Mouse (Mus musculus): Measurements from ENCODE around the gene Ndufv3. TPM values are rescaled to one million over a fixed set of nuclear protein-coding genes. Genes with fewer than 3 reads are reported as not detected.

Ndufv3 gene
- total RNA-seq (2014; fragmentation: Nextera tagmentation), result 195 and 260 TPM in 2 replicates
- 207 and 212 TPM in 2 replicates for total RNA-seq (2017)

DNA sequence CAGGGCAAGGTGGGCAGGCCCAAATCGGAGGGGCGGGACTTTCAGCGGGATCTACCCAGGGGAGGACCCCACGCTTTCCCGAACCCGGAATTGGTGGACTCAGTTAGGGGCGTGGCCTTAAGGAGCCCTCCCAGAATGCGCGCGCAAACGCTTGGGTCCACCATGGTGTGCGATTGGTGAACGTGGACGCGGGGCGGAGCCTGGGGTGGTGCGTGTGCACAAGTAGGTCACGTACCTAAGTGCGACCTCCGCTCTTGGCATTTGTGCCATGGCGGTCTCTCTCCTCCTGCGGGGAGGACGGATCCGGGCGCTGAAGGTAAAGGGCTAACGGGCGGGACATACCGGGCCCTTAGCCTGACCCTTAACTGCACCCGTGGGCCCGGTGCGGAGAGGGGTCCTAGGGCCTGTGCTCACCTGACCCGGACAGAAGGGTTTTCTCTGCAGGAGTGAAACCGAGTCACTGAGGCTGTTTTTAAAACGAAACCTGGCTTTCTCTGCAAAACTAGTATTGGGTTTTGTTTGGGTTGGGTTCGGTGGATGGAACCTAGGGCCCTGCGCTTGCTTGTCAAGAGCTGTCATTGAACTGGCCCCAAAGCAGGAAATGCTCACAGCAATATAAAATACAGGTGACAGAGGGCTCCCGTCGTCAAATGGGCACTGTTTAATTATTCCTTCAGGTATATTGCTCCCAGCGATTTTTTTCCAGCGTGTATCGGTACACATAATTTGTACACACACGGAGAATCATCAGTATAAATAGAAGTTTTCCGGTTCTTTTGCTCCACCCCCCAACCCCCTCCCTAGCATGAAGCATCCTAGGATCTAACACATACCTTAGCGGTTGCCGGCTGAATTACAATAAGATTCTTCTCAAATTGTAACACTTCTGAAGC, at the start of gene Ndufv3, which contains the start of gene Wdr4:
Gene Ndufv3 (plus strand): TSS at position 170 of the 893 bp plus-strand sequence.
Gene Wdr4 (minus strand): TSS at position 35 of the 893 bp plus-strand sequence.
- ATAC-seq (replicated peaks; ENCODE audit: poor library complexity, severe bottlenecking), result peak; percentile 98

DNA sequence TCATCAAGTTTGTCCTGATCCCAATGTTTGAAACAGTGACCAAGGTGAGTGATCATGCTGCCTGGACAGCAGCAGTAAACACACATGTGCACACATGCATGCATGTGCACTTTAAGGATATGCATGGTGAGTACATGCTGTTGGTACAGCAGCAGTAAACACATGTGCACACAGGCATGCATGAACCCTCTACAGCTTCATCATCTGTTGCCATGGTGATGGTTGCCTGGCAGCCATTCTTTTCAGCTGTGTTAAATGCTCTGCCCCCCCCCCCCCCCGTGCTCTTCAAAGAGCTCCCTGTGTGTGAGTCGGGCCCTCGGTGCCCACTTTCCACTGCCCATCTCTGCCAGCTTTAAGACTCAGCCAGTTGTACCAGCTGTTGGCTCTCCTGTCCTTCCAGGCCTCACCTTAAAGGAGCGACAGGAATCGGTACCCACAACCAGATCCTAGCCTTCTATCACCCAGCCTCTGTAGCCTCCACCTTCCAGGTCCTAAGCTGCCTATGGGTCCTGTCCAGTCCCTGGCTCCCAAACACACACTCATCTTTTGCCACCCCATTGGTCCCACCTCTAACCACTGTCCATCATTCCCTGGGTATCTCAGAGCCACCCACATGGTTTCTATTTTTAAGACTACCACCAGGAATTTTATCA, 49.0 kb upstream of the Ndufv3 start:
- no peak for ATAC-seq (replicated peaks; ENCODE audit: poor library complexity, severe bottlenecking)

DNA sequence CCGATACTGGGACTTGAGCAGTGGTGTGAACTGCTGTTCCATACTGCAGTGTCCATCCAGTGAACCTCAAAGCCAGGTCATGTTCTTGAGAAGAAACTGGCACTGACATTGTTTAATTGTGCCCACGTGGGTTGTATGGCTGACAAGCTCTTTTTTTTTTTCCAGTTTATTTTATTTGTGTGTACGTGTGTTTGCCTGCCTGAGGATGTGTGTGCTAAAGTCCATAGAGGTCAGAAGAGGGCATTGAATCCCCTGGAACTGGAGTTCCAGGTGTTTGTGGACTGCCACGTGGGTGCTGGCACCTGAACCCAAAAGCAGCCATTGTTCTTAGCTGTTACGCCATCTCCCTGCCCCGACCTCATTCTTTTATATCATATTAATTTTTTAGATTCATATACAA, 45.5 kb upstream of the Ndufv3 start:
- no peak for ATAC-seq (replicated peaks; ENCODE audit: poor library complexity, severe bottlenecking)

- no peak for ATAC-seq (replicated peaks; ENCODE audit: poor library complexity, severe bottlenecking)
Observed at GRCm38 (mm10) chr17:31478606-31479005, 41.3 kb upstream of the Ndufv3 start.

DNA sequence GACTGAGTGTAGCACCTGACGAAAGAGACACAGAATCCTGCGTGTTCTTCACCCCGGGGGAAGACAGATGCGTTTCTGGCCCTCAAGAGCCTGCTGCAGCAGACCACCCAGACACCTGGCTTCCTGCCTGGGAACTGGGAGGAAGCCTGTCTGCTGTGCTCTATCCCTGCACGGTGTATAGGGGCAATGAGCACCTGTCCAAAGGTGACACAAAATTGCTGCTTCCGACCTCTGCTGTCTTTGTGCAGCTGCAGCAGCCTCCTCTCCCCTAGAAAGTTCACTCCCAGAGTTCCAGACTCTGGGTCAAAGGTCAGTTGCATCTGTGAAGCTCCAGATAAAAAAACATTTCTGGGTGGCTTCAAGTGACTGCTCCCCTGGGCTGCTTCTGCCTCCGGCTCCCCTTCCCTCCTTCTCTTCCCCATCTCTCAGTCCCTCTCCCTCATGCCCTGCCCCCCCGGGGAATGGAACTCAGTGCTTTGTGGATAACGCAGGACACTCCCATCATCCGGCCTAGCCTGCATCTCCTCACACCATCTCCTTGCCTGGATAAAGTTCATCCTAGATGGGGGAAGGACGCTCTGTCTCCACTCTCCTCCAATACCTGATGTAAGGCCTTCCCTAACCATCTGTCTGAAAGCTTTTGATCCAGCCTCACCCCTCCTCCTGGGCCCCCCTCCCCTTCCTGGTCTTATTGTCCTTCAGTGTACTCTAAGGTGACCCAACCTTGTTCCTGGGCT, 40.6 kb upstream of the Ndufv3 start:
- ATAC-seq (replicated peaks; ENCODE audit: poor library complexity, severe bottlenecking), result no peak

GRCm38 (mm10) chr17:31486616-31487198, 33.2 kb upstream of the Ndufv3 start:
- ATAC-seq (replicated peaks; ENCODE audit: poor library complexity, severe bottlenecking), result no peak

- no peak for ATAC-seq (replicated peaks; ENCODE audit: poor library complexity, severe bottlenecking)
Observed at GRCm38 (mm10) chr17:31487433-31488060, 32.4 kb upstream of the Ndufv3 start.

DNA sequence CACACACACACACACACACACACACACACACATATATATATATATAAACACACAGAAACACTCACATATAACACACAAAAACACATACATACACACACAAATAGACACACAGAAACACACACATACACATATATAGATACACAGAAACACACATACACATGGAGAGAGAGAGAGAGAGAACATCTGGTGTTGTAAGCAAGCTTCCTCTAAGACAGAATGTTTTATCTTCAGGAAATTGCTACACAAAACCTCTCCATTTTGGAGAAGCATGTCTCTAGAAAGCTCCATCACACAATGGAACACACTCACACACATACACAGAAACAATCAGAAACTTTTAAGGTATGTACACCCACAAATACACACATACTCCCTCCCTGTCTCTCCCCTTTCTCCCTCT, 28.6 kb upstream of the Ndufv3 start:
- ATAC-seq (replicated peaks; ENCODE audit: poor library complexity, severe bottlenecking), result peak; percentile 51

DNA sequence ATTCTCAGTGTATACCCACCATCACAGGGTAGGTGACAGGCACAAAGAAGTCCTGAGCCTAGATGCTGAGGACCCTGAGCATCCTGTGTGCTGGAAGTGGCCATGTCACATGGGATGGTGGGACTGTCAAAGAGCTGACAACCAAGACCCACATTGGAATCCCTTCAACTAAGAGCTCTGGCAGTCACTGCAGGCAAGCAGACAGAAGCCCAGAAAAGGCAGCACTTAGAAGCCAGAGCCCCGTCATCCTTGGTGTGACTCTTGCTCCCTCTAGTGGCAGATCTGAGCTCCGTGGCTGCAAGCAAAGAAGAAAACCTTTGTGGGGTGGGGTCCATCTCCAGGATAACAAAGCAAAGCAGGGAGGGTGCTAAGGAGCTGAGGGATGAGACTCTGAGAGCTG, 27.5 kb upstream of the Ndufv3 start:
- ATAC-seq (replicated peaks; ENCODE audit: poor library complexity, severe bottlenecking), result peak; percentile 73

GRCm38 (mm10) chr17:31494989-31495388, 24.9 kb upstream of the Ndufv3 start:
- ATAC-seq (replicated peaks; ENCODE audit: poor library complexity, severe bottlenecking), result no peak

DNA sequence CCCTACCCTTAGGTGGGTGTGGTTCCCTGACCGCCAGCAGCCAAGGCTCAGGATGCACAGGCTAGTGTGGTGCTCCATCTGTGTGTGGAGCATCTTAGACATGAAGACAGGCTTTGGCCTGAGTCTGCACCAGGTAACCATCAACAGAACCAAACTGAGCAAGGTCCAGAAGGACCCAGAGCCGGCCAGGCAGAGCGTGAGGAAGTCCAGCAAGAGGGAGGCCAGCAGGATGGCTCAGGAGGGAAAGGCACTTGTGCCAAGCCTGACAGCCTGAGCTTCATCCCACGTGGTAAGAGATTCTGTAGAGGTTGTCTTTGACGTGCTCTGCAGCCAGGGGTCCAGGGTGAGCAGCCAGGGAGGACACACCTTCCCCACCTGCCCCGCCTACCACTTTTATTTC, 22.2 kb upstream of the Ndufv3 start:
- no peak for ATAC-seq (replicated peaks; ENCODE audit: poor library complexity, severe bottlenecking)

- no peak for ATAC-seq (replicated peaks; ENCODE audit: poor library complexity, severe bottlenecking)
Observed at GRCm38 (mm10) chr17:31499725-31500124, 20.2 kb upstream of the Ndufv3 start.

GRCm38 (mm10) chr17:31500416-31500815, 19.5 kb upstream of the Ndufv3 start:
- no peak for ATAC-seq (replicated peaks; ENCODE audit: poor library complexity, severe bottlenecking)

- ATAC-seq (replicated peaks; ENCODE audit: poor library complexity, severe bottlenecking), result no peak
Observed at GRCm38 (mm10) chr17:31500908-31501307, 19.0 kb upstream of the Ndufv3 start.

- ATAC-seq (replicated peaks; ENCODE audit: poor library complexity, severe bottlenecking), result no peak
Observed at GRCm38 (mm10) chr17:31502261-31502927, 17.5 kb upstream of the Ndufv3 start.

GRCm38 (mm10) chr17:31503337-31503736, 16.6 kb upstream of the Ndufv3 start:
- ATAC-seq (replicated peaks; ENCODE audit: poor library complexity, severe bottlenecking), result no peak

DNA sequence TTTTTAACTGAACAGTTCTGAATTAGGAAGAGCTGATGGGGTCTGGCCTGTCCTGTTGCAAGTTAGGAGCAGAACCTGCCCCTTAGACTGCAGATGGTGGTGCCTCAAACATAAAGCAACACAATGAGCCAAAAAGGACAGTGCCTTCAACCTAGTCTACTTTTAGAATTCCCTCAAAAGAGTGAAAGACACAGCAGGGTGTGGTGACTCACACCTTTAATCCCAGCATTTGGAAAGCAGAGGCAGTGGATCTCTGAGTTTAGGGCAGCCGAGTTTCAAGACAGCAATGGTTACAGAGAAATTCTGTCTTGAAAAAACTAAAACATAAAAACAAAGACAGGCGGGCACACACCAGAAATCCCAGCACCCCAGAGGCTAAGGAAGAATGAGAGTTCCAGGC, 16.0 kb upstream of the Ndufv3 start:
- ATAC-seq (replicated peaks; ENCODE audit: poor library complexity, severe bottlenecking), result no peak

DNA sequence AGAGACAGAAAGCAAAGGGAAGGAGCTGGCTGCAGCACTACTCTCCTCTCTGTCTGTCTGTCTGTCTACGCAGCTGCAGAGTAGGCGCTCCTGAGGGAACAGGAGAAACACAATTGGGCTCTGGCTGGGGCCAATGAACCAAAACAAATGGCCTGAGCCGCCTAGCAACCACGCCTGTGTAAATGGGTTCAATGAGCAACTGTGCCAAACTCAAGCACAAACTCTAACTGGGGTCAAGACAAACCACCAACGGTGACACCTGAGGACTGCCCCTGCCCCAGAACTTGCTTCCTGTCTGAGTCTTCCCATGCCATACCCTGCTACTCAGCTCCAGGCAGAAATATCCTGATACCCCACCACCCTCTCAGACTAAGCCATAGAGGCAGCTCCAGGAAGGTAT, 14.9 kb upstream of the Ndufv3 start:
- ATAC-seq (replicated peaks; ENCODE audit: poor library complexity, severe bottlenecking), result no peak

DNA sequence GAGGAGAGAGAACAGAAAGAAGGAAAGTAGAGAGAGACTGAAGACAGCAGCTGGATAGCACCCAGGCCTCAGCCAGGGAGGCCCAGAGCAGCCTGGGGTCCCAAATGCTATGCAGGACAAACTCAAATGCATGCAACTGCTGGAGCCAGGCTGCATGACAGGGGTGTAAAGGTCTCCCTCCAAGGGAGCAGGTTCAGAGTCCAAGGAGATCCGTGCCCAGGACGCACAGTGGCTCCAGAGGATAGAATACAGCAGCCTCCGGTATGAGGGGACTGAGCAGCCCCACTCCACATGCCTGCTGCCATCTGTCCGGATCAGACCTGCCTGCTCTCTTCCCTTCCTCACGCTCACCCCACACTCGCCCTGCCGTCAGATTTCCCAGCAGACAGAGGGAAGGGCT, 13.6 kb upstream of the Ndufv3 start:
- ATAC-seq (replicated peaks; ENCODE audit: poor library complexity, severe bottlenecking), result no peak
